Mouse (Mus musculus) heart, adult 18-20 months (tissue): ENCODE data around the gene Pcdh15. TPM values are rescaled to one million over a fixed set of nuclear protein-coding genes. Genes with fewer than 3 reads are reported as not detected.

ENCODE experiments used
- DNase-seq, 2 experiments: peaks; one replicate each; pipeline ENCODE4 v3.0.0; 2021 to 2022; ENCODE audit warnings: mixed read lengths in 1 of 2
- total RNA-seq, 2 experiments: library from RNA; stranded (reverse); gene quantifications; 2 replicates each; pipeline ENCODE4 v1.2.3; 2021

Gene Pcdh15
- total RNA-seq, 2 experiments from 2014 or later = 0.79 to 1.7 TPM

- no peak for DNase-seq
These were observed 854.2 kb downstream of the Pcdh15 start for GRCm38 (mm10) chr10:73953362-73953761.

- no peak for DNase-seq
These were observed 884.9 kb downstream of the Pcdh15 start for GRCm38 (mm10) chr10:73984057-73984456.

GRCm38 (mm10) chr10:74008836-74009235, 909.7 kb downstream of the Pcdh15 start:
- DNase-seq = no peak

GRCm38 (mm10) chr10:74023091-74023490, 923.9 kb downstream of the Pcdh15 start:
- DNase-seq = no peak

- no peak for DNase-seq
These were observed 953.9 kb downstream of the Pcdh15 start for GRCm38 (mm10) chr10:74053059-74053458.

- DNase-seq = no peak
These were observed 987.5 kb downstream of the Pcdh15 start for GRCm38 (mm10) chr10:74086653-74087052.

GRCm38 (mm10) chr10:74098296-74098695, 999.2 kb downstream of the Pcdh15 start:
- no peak for DNase-seq

- DNase-seq = no peak
These were observed 1015.0 kb downstream of the Pcdh15 start for GRCm38 (mm10) chr10:74114107-74114506.

GRCm38 (mm10) chr10:74116817-74117216, 1017.7 kb downstream of the Pcdh15 start:
- DNase-seq = no peak

- no peak for DNase-seq
These were observed 1024.3 kb downstream of the Pcdh15 start for GRCm38 (mm10) chr10:74123421-74123820.

- no peak for DNase-seq
These were observed 1030.0 kb downstream of the Pcdh15 start for GRCm38 (mm10) chr10:74129192-74129591.

GRCm38 (mm10) chr10:74129665-74130064, 1030.5 kb downstream of the Pcdh15 start:
- no peak for DNase-seq

GRCm38 (mm10) chr10:74130805-74131204, 1031.7 kb downstream of the Pcdh15 start:
- DNase-seq = no peak

GRCm38 (mm10) chr10:74147966-74148365, 1048.8 kb downstream of the Pcdh15 start:
- DNase-seq = no peak

GRCm38 (mm10) chr10:74181921-74182320, 1082.8 kb downstream of the Pcdh15 start:
- no peak for DNase-seq

- DNase-seq = peak; percentile 4 to 17
These were observed 1104.5 kb downstream of the Pcdh15 start for GRCm38 (mm10) chr10:74203650-74204049.

- no peak for DNase-seq
These were observed 1118.1 kb downstream of the Pcdh15 start for GRCm38 (mm10) chr10:74217268-74217667.

- no peak for DNase-seq
These were observed 1121.3 kb downstream of the Pcdh15 start for GRCm38 (mm10) chr10:74220439-74220838.

- DNase-seq = no peak
These were observed 1158.7 kb downstream of the Pcdh15 start for GRCm38 (mm10) chr10:74257716-74258446.

GRCm38 (mm10) chr10:74258639-74259038, 1159.5 kb downstream of the Pcdh15 start:
- no peak for DNase-seq

GRCm38 (mm10) chr10:74269637-74270269, 1170.6 kb downstream of the Pcdh15 start:
- no peak for DNase-seq

- DNase-seq = peak; percentile 10 to 13
These were observed 1171.8 kb downstream of the Pcdh15 start for GRCm38 (mm10) chr10:74270894-74271293.

- no peak for DNase-seq
These were observed 1205.0 kb downstream of the Pcdh15 start for GRCm38 (mm10) chr10:74304120-74304519.
